Mouse (Mus musculus) frontal cortex, postnatal 36 days (tissue): Measurements from ENCODE around the gene Adra2a.

Experiments used
- DNase-seq, 2 experiments: peaks; one replicate each; pipeline ENCODE4 v3.0.0; 2022; ENCODE audit warnings: low spot score in 2 of 2

Gene Adra2a

GRCm38 (mm10) chr19:54043851-54044250 lies at the start of gene Adra2a:
Gene Adra2a, plus strand, starts transcription at chr19:54044151.
- no peak for DNase-seq

- DNase-seq: no peak
Observed at GRCm38 (mm10) chr19:53994276-53994675, 49.7 kb upstream of the Adra2a start.

- no peak for DNase-seq
Observed at GRCm38 (mm10) chr19:54010973-54011372, 33.0 kb upstream of the Adra2a start.

- DNase-seq: no peak
Observed at GRCm38 (mm10) chr19:54014999-54015398, 29.0 kb upstream of the Adra2a start.

GRCm38 (mm10) chr19:54015503-54015902 lies 28.4 kb upstream of the Adra2a start:
- no peak for DNase-seq

- no peak for DNase-seq
Observed at GRCm38 (mm10) chr19:54035100-54035499, 8.9 kb upstream of the Adra2a start.

DNA sequence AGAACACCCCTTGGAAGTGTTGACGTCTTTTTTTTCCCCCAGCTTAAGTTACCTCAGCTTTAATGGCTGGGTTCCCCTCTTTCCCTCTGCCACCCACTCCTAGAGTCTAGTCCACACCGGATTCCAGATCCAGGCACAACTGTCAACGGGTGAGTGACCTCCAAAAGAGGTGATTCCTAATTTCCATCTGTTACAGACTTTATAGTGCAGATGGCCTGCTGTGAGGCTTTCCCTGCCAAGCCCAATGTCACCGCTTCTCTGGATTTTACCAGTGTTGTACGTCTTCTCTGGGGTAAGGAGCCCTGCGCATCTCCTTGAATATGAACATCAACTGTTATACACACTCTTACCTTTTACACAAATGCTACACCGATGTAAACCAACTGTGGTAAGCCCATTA lies 4.5 kb upstream of the Adra2a start:
- no peak for DNase-seq

DNA sequence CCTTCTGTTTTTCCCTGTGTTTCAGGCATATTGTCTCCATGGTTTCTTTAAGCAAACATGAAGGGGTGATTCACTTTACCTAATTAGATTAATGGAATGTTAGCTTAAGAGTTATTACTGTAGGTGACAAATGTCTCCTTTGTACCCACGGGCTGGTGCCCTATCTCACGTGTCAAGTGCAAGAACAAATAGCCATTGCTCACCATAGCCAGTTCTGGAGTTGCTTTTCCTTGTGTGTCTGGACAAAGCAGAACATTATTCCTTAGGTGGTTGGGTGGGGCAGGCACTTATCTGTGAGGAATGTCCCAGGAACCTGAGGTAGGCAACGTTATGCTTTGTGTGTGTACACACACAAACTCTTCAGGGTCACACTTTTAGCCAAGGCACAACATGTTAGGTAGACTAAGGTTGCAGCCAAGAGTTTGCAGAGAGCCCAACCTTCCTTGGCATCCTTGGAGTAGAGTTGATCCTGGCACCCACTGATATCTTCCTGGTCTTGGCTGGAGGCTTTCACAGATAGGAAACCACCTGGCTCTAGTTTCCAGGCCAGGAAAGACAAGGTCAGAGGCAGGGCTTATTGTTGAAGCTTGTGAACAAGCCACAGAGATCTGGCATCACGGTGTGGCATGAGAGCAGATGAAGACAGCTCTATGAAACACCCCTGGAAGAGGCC lies 3.5 kb upstream of the Adra2a start:
- no peak for DNase-seq

DNA sequence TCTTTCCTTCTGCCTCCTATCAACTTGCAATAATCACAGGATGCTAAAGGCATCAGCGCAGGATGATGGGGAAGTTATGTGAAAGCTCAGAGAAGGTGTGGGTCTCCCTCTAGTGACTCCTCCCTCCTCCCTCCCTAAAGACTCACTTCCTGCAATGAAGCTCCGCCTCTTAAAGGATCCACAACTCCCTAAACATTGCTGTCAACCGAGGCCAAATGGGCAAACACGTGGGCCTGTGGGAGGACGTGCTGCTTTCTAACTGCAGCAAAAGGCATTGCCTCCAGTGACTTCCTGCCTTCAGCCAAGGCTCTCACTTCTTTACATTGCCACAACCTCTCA lies 3.0 kb upstream of the Adra2a start:
- DNase-seq: no peak

DNA sequence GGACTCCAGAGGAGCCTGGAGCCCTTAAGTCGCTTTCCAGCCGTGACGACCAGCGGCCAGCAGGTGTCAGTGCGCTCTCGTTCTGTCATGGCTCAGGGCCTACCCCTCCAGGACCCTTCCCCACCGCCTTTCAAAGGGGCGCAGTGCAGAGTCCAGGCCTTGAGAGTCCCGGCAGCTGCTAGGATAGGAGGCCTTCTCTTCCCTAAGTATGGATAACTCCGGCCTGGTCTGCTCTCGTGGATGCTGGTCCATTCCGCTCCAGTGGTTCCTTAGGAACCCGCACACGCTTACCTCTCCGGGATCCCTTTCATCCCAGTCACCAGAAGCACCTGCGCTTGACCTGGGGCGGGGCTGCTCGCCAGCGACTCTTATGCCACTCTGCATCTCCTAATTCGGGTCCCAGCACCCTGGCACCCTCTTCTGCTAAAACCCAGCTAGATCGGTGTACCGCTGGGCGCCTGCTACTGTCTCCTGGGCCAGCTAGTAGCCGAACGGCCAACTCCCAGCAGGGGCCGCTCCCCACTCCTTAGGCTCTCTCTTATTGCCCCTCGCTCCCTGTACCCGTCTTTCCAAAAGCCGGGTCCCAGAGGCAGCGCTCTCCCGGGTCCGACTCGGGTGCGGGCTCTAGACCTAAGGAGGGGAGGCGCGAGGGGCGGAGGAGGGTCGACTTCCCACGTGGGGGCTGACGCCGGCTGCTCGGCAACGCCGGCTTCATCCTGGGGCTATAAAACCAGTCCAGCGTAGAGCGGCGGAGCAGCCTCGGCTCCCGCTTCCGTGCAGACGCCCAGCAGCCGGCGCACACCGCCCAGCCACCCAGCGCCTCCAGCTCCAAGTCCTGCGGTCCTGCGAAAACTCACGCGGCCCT lies 788 bp downstream of the Adra2a start:
- DNase-seq: peak; percentile 79 to 84

DNA sequence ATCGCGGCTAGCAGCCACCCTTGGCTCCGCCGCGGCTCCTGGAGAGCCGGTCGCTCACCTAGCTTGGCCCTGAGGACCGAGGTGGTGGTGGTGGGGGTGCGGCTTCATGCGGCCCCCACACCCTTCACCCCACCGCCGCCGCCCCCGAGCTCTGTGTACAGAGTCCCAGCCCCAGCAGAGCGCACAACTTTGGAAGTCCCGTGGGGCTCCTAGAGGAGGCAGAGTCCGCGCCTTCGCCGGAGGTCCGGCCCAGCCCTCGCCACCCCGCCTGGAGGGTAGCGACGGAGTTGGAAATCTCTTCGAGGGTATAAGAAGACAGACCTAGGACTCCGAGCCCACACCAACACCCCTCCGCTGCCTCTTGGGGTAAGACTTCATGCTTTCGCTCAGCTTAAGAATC lies 1.5 kb downstream of the Adra2a start:
- DNase-seq: no peak

- peak; percentile 24 to 38 for DNase-seq
Observed at GRCm38 (mm10) chr19:54045931-54046683, 2.2 kb downstream of the Adra2a start.

DNA sequence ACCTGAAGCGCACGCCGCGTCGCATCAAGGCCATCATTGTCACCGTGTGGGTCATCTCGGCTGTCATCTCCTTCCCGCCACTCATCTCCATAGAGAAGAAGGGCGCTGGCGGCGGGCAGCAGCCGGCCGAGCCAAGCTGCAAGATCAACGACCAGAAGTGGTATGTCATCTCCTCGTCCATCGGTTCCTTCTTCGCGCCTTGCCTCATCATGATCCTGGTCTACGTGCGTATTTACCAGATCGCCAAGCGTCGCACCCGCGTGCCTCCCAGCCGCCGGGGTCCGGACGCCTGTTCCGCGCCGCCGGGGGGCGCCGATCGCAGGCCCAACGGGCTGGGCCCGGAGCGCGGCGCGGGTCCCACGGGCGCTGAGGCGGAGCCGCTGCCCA lies 2.7 kb downstream of the Adra2a start:
- DNase-seq: no peak

DNA sequence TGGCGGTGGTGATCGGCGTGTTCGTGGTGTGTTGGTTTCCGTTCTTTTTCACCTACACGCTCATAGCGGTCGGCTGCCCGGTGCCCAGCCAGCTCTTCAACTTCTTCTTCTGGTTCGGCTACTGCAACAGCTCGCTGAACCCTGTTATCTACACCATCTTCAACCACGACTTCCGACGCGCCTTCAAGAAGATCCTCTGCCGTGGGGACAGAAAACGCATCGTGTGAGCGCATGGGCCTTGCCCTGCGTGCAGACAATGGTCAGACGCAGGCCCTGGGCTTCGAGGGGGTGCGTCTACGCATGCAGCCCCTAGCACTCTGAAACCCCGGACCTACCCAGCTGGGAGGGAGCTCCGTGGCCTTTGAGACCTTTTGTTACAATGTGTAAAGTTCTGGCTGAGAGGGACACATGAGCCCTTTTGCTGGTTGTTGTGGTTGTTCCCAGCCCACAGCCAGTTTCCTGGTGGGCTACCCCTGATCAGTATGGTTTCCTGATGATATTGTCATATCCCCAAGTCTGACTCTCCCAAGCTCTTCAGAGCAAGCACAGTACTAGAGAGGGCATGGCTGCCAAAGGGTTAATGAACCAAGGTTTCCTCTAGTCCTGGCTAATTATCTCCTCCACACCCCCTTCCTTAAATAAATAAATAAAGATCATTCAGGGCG lies 3.6 kb downstream of the Adra2a start:
- DNase-seq: peak in 1 of 2 experiments; percentile 8

DNA sequence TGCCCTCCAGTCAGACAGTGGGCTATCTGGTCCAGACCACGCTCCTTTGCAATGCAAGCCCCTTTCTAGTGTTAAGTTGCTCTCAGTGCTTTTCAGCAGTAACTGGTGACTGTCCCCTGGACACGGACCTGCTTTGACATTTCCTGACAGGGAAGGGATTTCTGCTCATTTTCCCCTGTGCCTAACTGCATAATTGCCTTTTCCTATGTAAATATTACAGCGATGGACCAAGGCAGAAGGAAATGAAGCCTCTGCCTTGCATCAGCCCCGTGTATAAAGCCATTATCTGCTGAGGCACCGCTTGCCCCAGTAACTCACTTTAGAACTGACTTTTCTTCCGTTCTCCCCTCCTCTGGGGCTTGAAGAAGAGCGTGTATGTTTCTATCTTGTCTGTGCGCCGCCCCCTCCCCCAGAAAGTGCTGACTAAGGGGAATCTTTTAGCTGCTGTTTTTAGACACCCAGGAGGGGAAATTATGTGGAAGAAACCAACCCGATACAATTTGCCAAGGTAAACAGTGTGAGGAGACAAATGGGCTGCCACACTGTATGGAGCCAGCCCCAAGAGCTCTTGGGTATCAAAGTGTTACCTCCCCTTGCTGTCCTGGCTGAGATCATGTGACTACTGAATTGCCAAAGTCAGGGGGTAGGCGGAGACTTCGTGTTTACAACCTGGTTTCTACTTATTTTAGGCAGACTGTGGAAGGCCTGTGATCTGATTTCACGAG lies 4.4 kb downstream of the Adra2a start:
- no peak for DNase-seq

DNA sequence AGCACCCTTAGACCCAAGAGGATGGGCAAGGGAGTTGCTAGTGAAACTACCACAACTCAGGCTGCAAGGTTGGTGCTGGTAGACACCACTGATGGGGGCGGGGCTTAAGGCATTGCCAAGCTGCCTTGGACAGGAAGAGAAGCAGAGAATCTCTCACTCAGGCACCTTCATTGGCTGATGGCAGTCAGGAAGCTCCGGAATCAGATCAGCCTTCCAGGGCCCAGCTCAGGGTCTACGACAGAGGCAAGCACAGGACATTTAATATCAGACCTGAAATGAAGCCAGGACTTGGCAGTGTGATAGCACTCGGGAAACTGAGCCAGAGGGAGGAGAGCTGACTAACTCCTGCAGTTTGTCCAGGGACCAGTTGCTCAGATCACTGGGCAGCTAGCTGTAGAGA lies 7.7 kb downstream of the Adra2a start:
- DNase-seq: no peak

- no peak for DNase-seq
Observed at GRCm38 (mm10) chr19:54055845-54056244, 11.9 kb downstream of the Adra2a start.

- DNase-seq: no peak
Observed at GRCm38 (mm10) chr19:54068447-54068846, 24.5 kb downstream of the Adra2a start.

GRCm38 (mm10) chr19:54070521-54070920 lies 26.6 kb downstream of the Adra2a start:
- no peak for DNase-seq

- DNase-seq: no peak
Observed at GRCm38 (mm10) chr19:54072233-54072800, 28.4 kb downstream of the Adra2a start.
